Mouse (Mus musculus) adrenal gland, postnatal 4 days (tissue): ENCODE data around the gene Rai2. TPM values are rescaled to one million over a fixed set of nuclear protein-coding genes. Genes with fewer than 3 reads are reported as not detected.
A peak's percentile ranks its signal among the peaks of the same experiment; 100 is the strongest.

ENCODE experiments used
- DNase-seq, 2 experiments: peaks; one replicate each; pipeline ENCODE4 v3.0.0; 2021 to 2022; ENCODE audit warnings: low spot score in 2 of 2, mixed read lengths in 2 of 2
- long read RNA-seq, 2 experiments: library from polyadenylated mRNA; stranded (forward); transcript quantifications; one replicate each; pipeline ENCODE4 v2.0.0; 2021
- total RNA-seq, 2 experiments: library from RNA; stranded (reverse); gene quantifications; 2 replicates each; pipeline ENCODE4 v1.2.3; 2021

Rai2 gene
- 10 to 100 TPM; 21.6 to 28.4 TPM for total RNA-seq
- long read RNA-seq, experiment 1, transcript Rai2-202 (2 exons, 2,165 nt) = minor isoform, 6 of 24 reads
- long read RNA-seq, experiment 1, transcript Rai2-201 (2 exons, 2,204 nt) = major isoform, 15 of 24 reads
- long read RNA-seq, experiment 1, partial matches to known transcripts = 3 of 24 reads
- long read RNA-seq, experiment 1, other reads (novel, unspliced or antisense) = 0 of 24 reads
- long read RNA-seq, experiment 2, transcript Rai2-202 (2 exons, 2,165 nt) = major isoform, 9 of 21 reads
- long read RNA-seq, experiment 2, partial matches to known transcripts = 3 of 21 reads
- long read RNA-seq, experiment 2, other reads (novel, unspliced or antisense) = 7 of 21 reads

- DNase-seq = peak; percentile 9 to 18
Measured at GRCm38 (mm10) chrX:161716865-161717763, at the start of gene Rai2. Gene Rai2 (plus strand): TSS chrX:161717069.

GRCm38 (mm10) chrX:161689336-161689735 is 27.5 kb upstream of the Rai2 start:
- no peak for DNase-seq

- DNase-seq = no peak
Measured at GRCm38 (mm10) chrX:161716503-161716864, 385 bp upstream of the Rai2 start.

GRCm38 (mm10) chrX:161717764-161718382 is 1.0 kb downstream of the Rai2 start:
- DNase-seq = no peak

- no peak for DNase-seq
Measured at GRCm38 (mm10) chrX:161718548-161718947, 1.7 kb downstream of the Rai2 start.

GRCm38 (mm10) chrX:161721082-161721481 is 4.2 kb downstream of the Rai2 start:
- DNase-seq = no peak

- DNase-seq = no peak
Measured at GRCm38 (mm10) chrX:161723391-161723808, 6.5 kb downstream of the Rai2 start.

- no peak for DNase-seq
Measured at GRCm38 (mm10) chrX:161726257-161726656, 9.4 kb downstream of the Rai2 start.

- DNase-seq = no peak
Measured at GRCm38 (mm10) chrX:161728507-161728906, 11.6 kb downstream of the Rai2 start.

GRCm38 (mm10) chrX:161730026-161730425 is 13.2 kb downstream of the Rai2 start:
- no peak for DNase-seq

GRCm38 (mm10) chrX:161731859-161732258 is 15.0 kb downstream of the Rai2 start:
- no peak for DNase-seq

GRCm38 (mm10) chrX:161733581-161734309 is 16.9 kb downstream of the Rai2 start:
- no peak for DNase-seq

GRCm38 (mm10) chrX:161734310-161734676 is 17.4 kb downstream of the Rai2 start:
- DNase-seq = no peak

GRCm38 (mm10) chrX:161739374-161739773 is 22.5 kb downstream of the Rai2 start:
- DNase-seq = no peak

GRCm38 (mm10) chrX:161743080-161743479 is 26.2 kb downstream of the Rai2 start:
- DNase-seq = no peak

- no peak for DNase-seq
Measured at GRCm38 (mm10) chrX:161745296-161745695, 28.4 kb downstream of the Rai2 start.

- DNase-seq = no peak
Measured at GRCm38 (mm10) chrX:161747337-161747736, 30.5 kb downstream of the Rai2 start.

GRCm38 (mm10) chrX:161753514-161753913 is 36.6 kb downstream of the Rai2 start:
- no peak for DNase-seq

- DNase-seq = no peak
Measured at GRCm38 (mm10) chrX:161776321-161776962, 59.6 kb downstream of the Rai2 start.

- DNase-seq = no peak
Measured at GRCm38 (mm10) chrX:161780321-161781034, 63.6 kb downstream of the Rai2 start.
